Mouse (Mus musculus) spleen, postnatal 4 days (tissue): Measurements from ENCODE around the gene Fcrla.

Experiments
- DNase-seq, 2 experiments: peaks; one replicate each; pipeline ENCODE4 v3.0.0; 2022; ENCODE audit warnings: low spot score in 2 of 2

Gene Fcrla

DNA sequence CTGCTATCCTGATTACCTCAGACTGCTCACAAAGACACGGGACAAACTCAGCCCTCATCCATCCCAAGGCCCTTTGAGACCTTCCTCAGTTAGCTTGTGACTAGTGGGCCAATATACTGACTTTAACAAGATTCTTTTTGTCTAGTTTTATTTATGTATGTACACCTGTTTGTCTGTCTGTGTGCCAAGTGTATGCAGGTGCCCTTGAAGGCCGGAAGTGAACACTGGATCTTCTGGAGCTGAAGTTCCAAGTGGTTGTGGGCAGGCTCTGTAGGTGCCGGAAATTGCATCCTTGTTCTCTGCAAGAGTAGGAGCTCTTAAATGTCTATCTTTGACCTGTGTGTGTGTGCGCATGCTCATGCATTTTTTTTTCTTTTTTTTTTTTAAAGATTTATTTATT, 1.9 kb upstream of the Fcrla start:
- DNase-seq, result no peak

DNA sequence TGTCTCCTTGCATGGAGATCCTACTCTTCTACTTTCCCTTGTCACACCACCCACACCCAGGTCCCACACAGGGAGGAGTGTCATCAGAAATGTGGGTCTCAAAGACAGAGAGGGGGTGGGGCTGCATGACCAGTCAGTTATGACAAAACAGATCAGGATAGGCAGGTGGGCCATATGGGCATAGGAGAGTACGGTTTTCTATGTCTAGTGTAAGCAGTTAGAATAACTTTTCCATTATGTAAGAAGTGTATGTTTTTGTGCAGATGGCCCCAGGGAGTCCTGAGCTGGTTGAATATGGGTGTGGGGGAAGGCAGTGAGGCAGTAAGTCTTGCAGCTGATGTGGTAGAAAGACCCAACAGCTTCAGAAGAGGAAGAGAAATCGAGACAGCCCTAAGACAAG, 1.1 kb upstream of the Fcrla start:
- DNase-seq, result peak in 1 of 2 experiments; percentile 55

DNA sequence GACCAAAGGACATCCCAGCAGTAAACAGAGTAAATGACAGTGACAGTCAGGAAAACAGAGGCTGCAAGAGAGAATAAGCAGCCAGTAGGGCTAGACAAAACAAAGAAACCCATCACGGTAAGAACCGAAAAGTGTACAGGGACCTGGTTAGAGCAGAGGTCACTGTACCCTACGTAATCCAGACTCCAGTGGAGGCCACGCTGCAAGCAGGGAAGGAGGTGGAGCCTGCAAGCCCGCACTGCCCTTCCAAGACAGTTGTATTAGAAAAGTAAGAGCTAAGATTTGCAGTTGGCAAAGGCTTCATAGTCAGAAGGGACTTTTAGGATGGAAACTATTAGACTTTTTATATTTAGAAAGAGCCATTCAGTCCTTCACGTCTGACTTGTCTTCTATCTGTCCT, 442 bp downstream of the Fcrla start:
- no peak for DNase-seq

DNA sequence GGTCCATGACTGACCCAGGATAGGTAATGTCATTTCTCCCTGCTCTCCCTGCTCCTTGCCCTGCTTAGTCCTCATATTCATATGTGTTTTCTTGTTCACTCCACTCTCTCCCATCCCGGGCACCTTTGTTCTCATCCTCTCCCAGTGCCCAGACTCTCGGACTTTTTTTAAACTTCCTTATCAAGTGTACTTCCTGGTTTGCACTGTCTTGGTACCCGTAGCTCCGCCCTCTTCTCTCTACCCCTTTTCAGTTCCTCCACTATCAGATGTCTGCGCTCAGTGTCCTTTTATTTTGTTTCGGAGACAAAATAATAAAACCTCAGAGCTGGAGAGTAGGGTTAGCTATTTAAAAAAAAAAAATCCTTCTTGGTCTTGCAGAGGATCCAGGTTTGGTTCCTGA, 2.9 kb downstream of the Fcrla start:
- DNase-seq, result peak in 1 of 2 experiments; percentile 41

DNA sequence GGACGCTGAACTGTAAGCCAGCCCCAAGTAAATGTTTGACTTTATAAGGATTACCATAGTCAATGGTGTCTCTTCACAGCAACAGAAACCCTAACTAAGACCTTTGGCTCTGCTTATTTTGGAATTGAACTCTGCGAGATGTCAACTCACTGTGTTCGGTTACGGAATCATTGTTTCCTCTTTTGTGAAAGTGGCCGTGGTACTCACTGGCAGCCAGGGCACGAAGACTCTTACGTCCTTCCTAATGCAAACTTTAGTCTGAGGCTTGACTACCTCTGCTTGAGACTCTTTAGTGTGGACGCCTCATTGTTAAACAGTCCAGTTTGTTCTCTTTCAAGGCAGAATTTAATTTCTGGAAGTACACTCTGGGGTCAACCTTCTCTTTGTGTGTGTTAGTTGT, 8.1 kb downstream of the Fcrla start:
- no peak for DNase-seq

DNA sequence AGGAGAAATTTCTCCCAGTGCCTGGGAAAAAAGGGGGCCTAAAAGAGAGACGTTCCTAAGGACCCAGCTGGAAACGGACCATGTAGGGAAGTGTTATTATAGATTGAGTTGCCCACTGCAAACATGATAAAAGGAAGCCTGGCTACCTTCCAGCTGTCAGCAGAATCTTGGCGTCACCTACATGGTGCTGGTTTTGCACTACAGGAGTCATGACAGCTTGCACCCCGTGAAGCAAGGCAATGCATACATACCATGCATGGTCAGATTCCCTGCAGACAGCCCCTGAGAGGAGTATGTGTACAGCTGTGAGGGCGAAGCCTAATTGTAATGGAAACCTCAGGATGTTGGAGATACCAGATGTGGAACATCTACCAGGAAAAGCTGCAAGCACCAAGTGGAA, 11.7 kb downstream of the Fcrla start:
- no peak for DNase-seq

DNA sequence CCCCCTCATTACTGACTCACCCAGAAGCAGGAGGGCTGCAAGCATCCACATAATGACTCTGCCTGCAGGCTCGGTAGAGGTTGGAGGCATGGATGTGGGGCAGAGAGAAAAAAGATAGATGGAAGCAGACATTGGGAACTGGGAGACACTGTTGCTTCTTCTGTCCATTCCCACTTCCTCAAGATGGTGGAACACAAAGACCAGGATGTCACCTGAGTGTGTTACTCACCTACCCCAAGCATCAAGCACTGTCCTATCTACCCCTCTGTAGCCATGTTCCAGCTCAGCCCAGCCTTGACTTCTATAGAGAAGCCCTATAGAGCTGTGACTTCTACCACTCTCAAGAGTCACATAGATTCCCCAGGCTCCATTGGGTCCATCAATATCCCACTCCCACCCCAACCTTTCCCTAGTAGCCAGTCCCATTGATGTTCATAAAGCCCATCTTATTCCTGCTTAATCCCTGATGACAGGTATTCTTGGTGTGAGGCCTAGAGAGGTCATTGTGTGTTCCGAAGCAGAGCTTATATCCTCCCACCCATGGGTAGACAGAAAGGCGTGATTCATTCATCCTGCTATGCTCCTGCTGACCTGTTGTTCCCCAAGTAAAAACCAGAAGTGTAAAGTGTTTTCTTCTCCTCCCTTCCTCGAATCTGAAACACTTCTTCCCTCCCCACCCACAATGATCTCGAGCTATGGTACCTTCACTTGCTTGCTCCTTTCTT, 14.3 kb downstream of the Fcrla start, which contains the start of gene Fcrlb:
Fcrlb (minus strand) TSS at position 51 of the 725 bp plus-strand sequence.
- DNase-seq, result no peak

DNA sequence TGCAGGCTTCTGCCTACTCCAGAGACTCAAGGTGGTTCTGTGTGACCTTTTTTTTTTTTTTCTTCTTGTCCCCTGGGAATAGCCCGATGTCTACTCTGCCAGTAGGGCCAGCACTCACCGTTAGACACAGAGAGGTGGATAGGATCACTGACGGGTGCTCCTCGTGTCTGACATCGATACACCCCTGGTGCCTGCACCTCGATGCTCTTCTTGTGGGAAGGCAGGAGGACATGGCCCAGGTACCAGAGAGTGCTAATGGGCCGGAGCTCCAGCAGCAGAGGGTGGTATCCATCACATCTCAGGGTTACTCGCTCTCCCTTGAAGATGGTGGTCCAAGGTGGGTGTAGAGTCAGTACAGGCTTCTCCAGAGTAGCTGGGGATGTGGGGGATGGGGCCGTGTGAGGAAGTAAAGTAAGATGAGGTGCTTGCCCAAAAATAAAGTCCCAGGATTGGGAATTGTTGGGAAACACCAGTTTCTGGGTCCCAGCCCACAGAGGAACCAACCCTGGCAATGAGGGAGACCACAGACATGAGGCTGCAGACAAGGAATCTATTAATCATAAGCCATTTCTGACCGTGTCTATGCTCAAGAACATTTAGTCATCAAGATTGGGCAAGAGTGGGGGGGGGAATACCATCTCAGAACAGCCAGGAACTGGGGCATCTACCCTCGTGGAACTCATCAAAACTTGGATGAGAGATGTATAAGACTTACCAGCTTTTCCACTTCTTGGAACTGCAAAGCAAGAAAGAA, 15.3 kb downstream of the Fcrla start:
- no peak for DNase-seq

DNA sequence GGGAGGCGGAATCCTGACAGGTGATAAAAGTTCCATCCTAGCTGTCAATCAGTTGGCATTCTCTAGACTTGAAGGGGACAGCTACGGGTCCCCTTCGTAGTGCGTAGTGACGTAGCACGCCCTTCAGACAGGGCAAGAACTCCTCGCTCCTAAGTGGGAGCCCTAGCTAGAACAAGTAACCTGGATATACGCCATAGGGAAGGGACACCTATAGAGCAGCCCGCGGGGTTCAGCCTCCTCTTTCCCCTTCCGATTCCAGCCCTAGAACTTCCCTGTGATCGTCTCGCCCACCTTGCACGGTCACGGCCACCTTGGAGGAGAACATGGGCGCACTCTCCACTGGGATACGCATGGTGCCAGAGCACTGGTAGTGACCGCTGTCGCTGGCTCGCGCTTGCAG, 19.0 kb downstream of the Fcrla start:
- DNase-seq, result no peak

DNA sequence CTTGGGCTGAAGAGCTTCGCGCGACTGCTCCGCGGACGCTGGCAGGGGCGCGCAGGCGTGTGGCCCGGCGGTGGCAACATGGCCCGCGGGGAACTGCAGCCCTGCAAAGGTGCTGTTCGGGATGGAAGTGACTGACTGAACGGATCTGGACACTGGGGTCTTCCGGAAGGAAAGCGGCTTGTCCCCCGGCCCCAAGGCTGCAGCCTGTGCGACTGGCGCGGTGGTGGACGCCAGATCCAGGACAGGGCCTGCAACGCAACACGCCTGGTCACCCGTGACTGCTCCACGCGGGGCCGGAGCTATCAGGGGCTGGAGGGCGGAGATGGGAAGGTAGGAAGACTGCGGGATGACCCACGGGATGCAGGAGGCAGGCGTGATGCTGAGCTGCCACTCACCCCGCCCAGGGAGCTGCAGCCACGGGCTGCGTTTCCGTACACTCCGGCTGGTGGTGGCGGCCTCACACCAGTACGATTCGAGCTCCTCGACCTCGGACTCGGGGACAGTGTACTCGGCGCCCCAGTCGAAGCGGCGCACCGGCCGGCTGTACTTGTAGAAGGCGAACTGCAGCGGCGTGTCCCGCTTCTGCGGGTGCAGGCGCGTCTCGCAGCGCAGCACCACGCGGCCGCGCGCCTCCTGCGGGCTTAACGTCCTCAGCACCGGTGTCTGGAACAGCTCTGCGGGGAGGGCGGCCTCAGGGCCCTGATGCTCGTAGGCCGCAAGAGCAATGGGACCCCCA, 19.8 kb downstream of the Fcrla start:
- DNase-seq, result peak; percentile 33 to 72

DNA sequence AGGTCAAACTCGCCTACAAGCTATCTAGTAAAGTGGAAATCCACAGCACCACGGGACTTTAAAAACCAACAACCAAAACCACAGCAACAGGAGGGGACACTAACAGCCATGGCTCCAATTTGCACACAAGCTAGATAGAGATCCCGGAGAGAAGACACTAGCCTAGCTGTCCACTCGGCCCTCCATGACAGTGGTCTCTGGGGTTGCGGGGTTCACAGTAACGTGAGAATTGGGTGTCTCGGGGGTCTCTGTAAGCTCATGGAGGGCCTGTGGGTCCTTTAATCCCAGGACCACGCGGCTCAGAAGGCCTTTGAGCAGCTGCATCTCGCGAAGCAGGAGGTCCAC, 20.3 kb downstream of the Fcrla start:
- DNase-seq, result no peak

DNA sequence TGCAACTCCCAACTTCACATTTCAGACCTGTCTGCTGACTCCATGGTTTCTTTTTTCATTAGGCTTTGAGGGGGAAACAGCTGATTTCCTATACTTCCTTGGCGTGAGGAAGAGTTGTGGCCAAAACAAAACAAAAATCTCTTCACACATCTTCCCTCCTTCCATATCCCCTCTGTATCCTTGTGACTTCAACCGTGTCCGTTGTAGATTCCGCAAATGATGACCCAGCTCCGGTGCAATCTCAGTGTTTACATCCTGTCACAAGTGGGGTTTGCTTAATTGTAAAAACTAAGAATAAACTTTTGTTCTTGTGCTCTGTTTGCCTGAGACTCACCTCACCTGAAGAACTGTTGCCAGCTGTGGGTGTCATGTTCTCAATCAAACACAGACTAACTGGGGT, 23.9 kb downstream of the Fcrla start:
- DNase-seq, result no peak

DNA sequence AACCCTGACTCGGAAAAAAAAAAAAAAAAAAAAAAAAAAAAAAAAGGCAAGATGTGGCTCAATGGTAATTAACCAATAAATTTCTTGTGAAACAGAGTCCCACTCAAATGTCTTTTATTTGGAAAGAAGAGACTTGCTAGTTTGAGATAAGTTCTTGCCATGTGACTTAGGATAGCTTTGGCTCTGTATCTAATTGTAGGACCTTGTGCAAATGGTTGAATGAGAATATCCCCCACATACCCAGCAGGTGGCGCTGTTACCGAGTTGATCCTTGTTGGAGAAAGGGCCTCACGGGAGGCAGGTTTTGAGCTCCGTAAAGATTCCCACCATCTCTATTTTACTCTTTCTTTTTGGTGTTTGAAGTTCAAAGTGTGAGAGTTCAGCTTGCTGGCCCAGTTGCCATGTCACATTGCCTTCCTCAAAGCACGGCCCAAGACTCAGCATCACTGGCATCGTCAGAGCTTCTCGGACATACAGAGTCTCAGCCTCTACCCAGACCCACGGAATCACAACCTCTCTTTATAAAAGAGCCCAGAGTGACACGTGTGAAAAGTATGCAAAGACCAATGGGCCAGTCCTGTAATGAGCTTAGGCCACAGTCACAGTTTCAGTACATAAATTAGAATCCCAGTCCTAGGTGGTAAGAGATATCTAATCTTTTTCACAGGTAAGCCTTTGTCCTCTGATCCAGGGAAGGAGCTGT, 25.7 kb downstream of the Fcrla start:
- DNase-seq, result peak; percentile 86 to 96

DNA sequence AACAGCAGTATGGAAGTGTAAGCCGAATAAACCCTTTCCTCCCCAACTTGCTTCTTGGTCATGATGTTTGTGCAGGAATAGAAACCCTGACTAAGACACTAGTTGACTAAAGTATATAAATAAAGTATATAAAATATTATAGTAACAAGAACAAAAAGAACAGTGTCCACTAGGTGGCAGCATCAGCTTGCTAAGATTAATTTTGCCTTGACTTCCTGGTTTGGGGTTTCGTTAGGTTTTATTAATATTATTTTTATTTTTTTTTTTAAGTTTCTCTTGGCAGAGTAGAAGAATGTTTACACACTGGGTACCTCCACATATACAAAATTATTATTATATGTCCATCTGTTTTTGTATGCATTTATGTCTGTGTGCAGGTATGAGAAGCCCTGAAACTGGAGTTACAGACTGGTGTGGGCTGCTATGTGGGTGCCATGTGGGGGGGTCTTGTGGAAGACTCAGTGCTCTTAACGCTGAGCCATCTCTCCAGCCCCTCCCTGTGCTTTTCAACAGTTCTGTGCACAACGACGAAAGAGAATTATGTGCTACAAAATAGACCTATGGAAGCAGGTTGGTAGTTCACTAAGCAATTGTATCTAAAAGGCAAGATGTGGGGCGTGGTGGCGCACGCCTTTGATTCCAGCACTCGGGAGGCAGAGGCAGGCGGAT, 26.4 kb downstream of the Fcrla start:
- DNase-seq, result peak; percentile 50 to 79

DNA sequence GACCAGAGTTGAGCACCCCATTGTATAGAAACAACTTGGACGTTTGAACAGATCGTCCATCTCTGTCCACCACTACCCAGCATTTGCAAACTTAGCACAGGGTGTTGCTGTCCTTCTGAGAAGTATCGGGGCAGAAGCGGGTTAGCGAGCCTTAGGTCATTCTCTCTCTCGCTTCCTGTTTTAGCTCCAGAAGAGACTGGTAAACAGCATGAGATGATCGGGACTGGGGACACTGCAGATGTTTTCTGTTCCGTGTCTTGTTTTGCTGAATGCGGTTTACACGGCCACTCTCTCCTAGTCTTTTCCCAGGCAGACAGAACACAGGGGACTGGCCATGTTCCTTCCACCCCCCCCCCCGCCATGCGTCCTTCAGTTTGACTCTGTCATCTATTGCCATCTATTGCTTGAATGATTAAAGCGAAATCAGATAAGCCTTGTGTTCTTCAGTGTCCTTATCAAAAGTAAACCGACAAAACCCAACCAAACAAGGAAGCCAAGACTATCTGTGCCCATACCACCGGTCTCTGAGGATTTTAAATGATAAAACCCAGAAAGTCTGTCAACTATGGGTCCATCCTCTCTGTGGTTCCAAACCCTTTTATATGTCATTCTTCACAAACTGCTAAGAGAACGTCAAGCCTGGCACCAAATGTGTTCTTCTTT, 28.8 kb downstream of the Fcrla start:
- DNase-seq, result no peak

DNA sequence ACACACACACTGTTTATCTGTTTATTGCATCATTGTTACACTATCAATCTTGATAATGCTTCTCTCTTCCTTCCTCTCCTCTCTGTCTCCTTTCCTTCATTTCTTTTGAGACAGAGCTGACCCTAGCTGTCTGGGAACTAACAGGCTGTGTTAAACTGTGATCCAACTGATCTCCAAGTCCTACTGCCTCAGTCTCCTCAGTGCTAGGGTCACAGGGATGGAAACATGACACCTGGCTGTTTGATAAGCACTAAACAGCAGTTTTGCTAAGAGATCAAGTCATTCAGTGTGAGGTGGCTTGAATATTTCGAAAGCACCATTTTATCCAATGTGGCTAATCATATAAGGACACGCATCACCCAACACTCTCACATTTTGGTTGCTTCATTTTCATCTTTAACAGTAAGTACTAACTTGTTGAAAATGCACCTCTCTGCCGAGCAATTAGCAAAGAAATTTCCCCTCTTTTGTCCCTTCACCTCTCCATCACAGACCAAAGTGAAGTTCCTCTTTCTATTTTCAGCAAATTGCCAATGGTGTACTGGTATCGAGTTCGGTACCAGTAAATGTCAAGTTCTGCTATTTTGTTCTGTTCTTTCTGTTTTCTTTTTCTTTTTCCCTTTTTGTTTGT, 30.6 kb downstream of the Fcrla start:
- DNase-seq, result no peak

DNA sequence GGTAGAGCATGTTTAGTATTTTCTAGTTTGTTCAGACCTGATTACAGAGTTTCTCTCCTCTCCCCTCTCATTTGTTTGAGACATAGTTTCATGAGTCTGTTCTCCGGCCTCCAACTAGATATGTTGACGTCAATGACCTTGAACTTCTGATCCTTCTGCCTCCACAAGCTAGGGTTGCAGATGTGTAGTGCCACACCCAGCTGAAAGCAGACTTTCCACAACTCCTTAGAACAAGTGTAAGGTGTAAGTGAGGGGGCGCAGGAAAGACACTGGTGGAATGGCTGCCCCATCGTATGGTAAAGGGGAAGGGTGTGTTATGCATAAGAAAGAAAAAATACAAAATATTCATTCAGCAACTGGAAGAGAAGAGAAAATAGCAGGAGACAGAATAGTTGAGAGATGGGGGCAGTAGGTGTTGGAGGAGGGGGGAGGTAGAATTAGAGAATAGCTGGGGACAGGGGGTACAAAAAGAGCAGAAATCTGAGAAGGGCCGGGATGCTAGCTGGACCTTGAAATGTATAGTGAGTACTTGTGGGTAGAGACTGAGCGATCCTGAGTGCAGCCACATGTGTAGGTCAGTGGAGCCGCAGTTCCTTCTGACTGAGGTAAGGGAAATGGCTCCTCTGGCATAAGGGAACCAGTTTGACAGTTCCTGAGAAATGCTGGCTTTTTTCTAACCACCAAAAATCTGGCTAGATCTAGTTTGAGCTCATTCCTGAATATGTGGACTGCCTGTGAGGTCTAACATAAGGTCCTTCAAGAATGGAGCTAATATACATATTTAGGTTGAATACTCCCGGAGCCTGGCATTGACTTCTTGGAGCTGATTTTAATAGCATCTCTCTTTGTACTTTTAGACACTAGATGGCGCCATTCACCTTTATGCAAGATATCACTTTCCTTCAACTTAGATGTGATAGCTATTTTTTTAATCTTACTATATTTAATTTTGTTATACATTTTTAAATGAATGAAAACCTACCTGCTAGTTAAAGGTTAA, 32.5 kb downstream of the Fcrla start:
- DNase-seq, result no peak

DNA sequence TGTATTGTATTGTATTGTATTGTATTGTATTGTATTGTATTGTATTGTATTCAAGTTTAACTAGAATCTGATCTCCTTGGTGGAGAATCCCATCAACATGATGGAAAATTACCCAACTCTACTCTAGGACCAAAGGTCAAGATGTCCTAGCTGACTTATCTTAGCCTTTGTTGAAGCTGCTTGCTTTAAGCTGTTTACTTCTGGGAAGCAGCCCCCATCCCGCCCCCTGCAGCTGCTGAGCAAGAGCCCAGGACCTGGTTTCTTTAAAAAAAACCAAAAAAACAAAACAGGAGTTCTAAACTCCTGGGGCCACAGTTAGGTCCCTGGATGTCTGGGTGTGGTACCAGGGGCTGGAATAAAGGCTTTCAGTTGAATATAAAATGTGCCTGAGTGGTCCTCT, 35.1 kb downstream of the Fcrla start:
- DNase-seq, result no peak

DNA sequence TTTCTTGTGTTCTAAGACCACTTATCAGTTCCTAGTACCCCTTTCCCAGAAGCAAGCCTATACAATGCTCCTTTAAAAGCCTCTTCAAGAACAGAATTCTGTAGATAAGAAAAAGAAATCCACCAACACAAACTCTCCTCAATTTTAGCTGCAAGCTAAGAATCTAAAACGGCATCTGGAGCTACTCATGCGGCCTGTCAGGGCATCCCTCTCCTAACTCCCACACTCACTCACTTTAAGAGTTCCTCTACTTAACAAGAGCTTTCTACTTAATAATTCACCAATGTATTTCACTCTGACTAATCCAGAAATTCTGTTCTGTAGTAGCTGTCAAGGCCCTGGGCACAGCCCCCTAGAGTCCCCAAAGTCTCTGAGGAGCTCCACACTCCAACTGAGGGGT, 35.7 kb downstream of the Fcrla start:
- DNase-seq, result no peak
